Mouse (Mus musculus): ENCODE measurements at regions not wholly inside any gene's neighbourhood (a gene's known extent, or its start where the extent isn't known, plus 50 kb on each side); places are given as distances from the start of the nearest gene placed in this dataset.

GRCm38 (mm10) chr12:71538691-71539090, 229.0 kb downstream of the Dact1 start:
- ATAC-seq = no peak
- no peak overlapping the region for H3K4me3 ChIP-seq (ENCODE audit: low read depth, low read length)
- no peaks in the 10 kb centered on the region for H3K36me3 ChIP-seq (ENCODE audit: control insufficient read depth, insufficient read depth, low read length)
- 74% methylated on average over 7 of the region's 7 CpGs for WGBS
- H3K4me1 ChIP-seq (ENCODE audit: control insufficient read depth, insufficient read depth, low read length) = peaks cover 33% of the 10 kb centered on the region
- no peak overlapping the region for H3K9ac ChIP-seq (ENCODE audit: low read depth, low read length)
- H3K27me3 ChIP-seq (ENCODE audit: control insufficient read depth, insufficient read depth, low read depth, low read length) = no peaks in the 10 kb centered on the region
- no peaks in the 10 kb centered on the region for H3K9me3 ChIP-seq (replicated peaks; ENCODE audit: control insufficient read depth, low read length, poor library complexity, severe bottlenecking)
- H3K4me2 ChIP-seq (ENCODE audit: low read length) = no peak overlapping the region
- H3K27ac ChIP-seq (ENCODE audit: low read length) = no peak overlapping the region

- Histone ChIP-seq H3K27me3 (ENCODE audit: control insufficient read depth, insufficient read depth, low read depth, low read length) (no peaks in the 10 kb centered on the region), H3K9me3 (replicated peaks; ENCODE audit: control insufficient read depth, low read length, poor library complexity, severe bottlenecking) (no peaks in the 10 kb centered on the region), H3K36me3 (ENCODE audit: control insufficient read depth, insufficient read depth, low read length) (no peaks in the 10 kb centered on the region), H3K4me1 (ENCODE audit: control insufficient read depth, insufficient read depth, low read length) (peaks cover 27% of the 10 kb centered on the region), H3K4me2 (ENCODE audit: low read length) (no peak overlapping the region), H3K4me3 (ENCODE audit: low read depth, low read length) (no peak overlapping the region), H3K9ac (ENCODE audit: low read depth, low read length) (no peak overlapping the region), H3K27ac (ENCODE audit: low read length) (no peak overlapping the region)
- WGBS = 83% methylated on average over 11 of the region's 11 CpGs
- ATAC-seq = no peak
Observed at GRCm38 (mm10) chr12:71540279-71540678, 230.6 kb downstream of the Dact1 start.

GRCm38 (mm10) chr12:71541961-71542360, 232.3 kb downstream of the Dact1 start:
- Histone ChIP-seq H3K27ac (ENCODE audit: low read length) (no peak overlapping the region), H3K9me3 (replicated peaks; ENCODE audit: control insufficient read depth, low read length, poor library complexity, severe bottlenecking) (no peaks in the 10 kb centered on the region), H3K27me3 (ENCODE audit: control insufficient read depth, insufficient read depth, low read depth, low read length) (no peaks in the 10 kb centered on the region), H3K9ac (ENCODE audit: low read depth, low read length) (no peak overlapping the region), H3K36me3 (ENCODE audit: control insufficient read depth, insufficient read depth, low read length) (no peaks in the 10 kb centered on the region), H3K4me2 (ENCODE audit: low read length) (no peak overlapping the region), H3K4me3 (ENCODE audit: low read depth, low read length) (no peak overlapping the region), H3K4me1 (ENCODE audit: control insufficient read depth, insufficient read depth, low read length) (peaks cover 22% of the 10 kb centered on the region)
- no peak for ATAC-seq
- 79% methylated on average over 2 of the region's 2 CpGs for WGBS

GRCm38 (mm10) chr12:71543571-71544119, 234.0 kb downstream of the Dact1 start:
- no peak overlapping the region for H3K4me3 ChIP-seq (ENCODE audit: low read depth, low read length)
- H3K9ac ChIP-seq (ENCODE audit: low read depth, low read length) = no peak overlapping the region
- H3K9me3 ChIP-seq (replicated peaks; ENCODE audit: control insufficient read depth, low read length, poor library complexity, severe bottlenecking) = no peaks in the 10 kb centered on the region
- no peaks in the 10 kb centered on the region for H3K27me3 ChIP-seq (ENCODE audit: control insufficient read depth, insufficient read depth, low read depth, low read length)
- H3K4me2 ChIP-seq (ENCODE audit: low read length) = no peak overlapping the region
- peaks cover 22% of the 10 kb centered on the region for H3K4me1 ChIP-seq (ENCODE audit: control insufficient read depth, insufficient read depth, low read length)
- 68% methylated on average over 7 of the region's 7 CpGs for WGBS
- H3K36me3 ChIP-seq (ENCODE audit: control insufficient read depth, insufficient read depth, low read length) = no peaks in the 10 kb centered on the region
- H3K27ac ChIP-seq (ENCODE audit: low read length) = no peak overlapping the region
- ATAC-seq = no peak

GRCm38 (mm10) chr12:71544401-71545159, 234.9 kb downstream of the Dact1 start:
- H3K9ac ChIP-seq (ENCODE audit: low read depth, low read length) = no peak overlapping the region
- H3K36me3 ChIP-seq (ENCODE audit: control insufficient read depth, insufficient read depth, low read length) = no peaks in the 10 kb centered on the region
- ATAC-seq = no peak
- H3K4me1 ChIP-seq (ENCODE audit: control insufficient read depth, insufficient read depth, low read length) = peaks cover 24% of the 10 kb centered on the region
- no peaks in the 10 kb centered on the region for H3K9me3 ChIP-seq (replicated peaks; ENCODE audit: control insufficient read depth, low read length, poor library complexity, severe bottlenecking)
- H3K4me2 ChIP-seq (ENCODE audit: low read length) = no peak overlapping the region
- H3K27me3 ChIP-seq (ENCODE audit: control insufficient read depth, insufficient read depth, low read depth, low read length) = no peaks in the 10 kb centered on the region
- no peak overlapping the region for H3K27ac ChIP-seq (ENCODE audit: low read length)
- no peak overlapping the region for H3K4me3 ChIP-seq (ENCODE audit: low read depth, low read length)
- 76% methylated on average over 8 of the region's 8 CpGs for WGBS

- WGBS = 89% methylated on average over 9 of the region's 9 CpGs
Observed at GRCm38 (mm10) chr12:71546523-71547265, 237.0 kb downstream of the Dact1 start.

GRCm38 (mm10) chr12:71549336-71549735, 239.7 kb downstream of the Dact1 start:
- Histone ChIP-seq H3K27ac (ENCODE audit: low read length) (no peak overlapping the region), H3K4me1 (ENCODE audit: control insufficient read depth, insufficient read depth, low read length) (peaks cover 10% of the 10 kb centered on the region), H3K4me2 (ENCODE audit: low read length) (no peak overlapping the region), H3K9me3 (replicated peaks; ENCODE audit: control insufficient read depth, low read length, poor library complexity, severe bottlenecking) (no peaks in the 10 kb centered on the region), H3K27me3 (ENCODE audit: control insufficient read depth, insufficient read depth, low read depth, low read length) (no peaks in the 10 kb centered on the region), H3K9ac (ENCODE audit: low read depth, low read length) (no peak overlapping the region), H3K4me3 (ENCODE audit: low read depth, low read length) (no peak overlapping the region), H3K36me3 (ENCODE audit: control insufficient read depth, insufficient read depth, low read length) (no peaks in the 10 kb centered on the region)
- WGBS = 52% methylated on average over 6 of the region's 6 CpGs
- no peak for ATAC-seq

More at GRCm38 (mm10) chr12:71546523-71547265, 237.0 kb downstream of the Dact1 start:
- Histone ChIP-seq H3K9me3 (replicated peaks; ENCODE audit: control insufficient read depth, low read length, poor library complexity, severe bottlenecking) (no peaks in the 10 kb centered on the region), H3K27ac (ENCODE audit: low read length) (no peak overlapping the region), H3K4me2 (ENCODE audit: low read length) (no peak overlapping the region), H3K27me3 (ENCODE audit: control insufficient read depth, insufficient read depth, low read depth, low read length) (no peaks in the 10 kb centered on the region), H3K4me1 (ENCODE audit: control insufficient read depth, insufficient read depth, low read length) (peaks cover 24% of the 10 kb centered on the region), H3K36me3 (ENCODE audit: control insufficient read depth, insufficient read depth, low read length) (no peaks in the 10 kb centered on the region), H3K9ac (ENCODE audit: low read depth, low read length) (no peak overlapping the region), H3K4me3 (ENCODE audit: low read depth, low read length) (no peak overlapping the region)
- no peak for ATAC-seq

GRCm38 (mm10) chr12:71554212-71554611, 244.5 kb downstream of the Dact1 start:
- H3K27me3 ChIP-seq (ENCODE audit: control insufficient read depth, insufficient read depth, low read depth, low read length) = no peaks in the 10 kb centered on the region
- no peak for ATAC-seq
- no peak overlapping the region for H3K27ac ChIP-seq (ENCODE audit: low read length)
- no peak overlapping the region for H3K4me3 ChIP-seq (ENCODE audit: low read depth, low read length)
- no peak overlapping the region for H3K4me2 ChIP-seq (ENCODE audit: low read length)
- no peaks in the 10 kb centered on the region for H3K9me3 ChIP-seq (replicated peaks; ENCODE audit: control insufficient read depth, low read length, poor library complexity, severe bottlenecking)
- H3K4me1 ChIP-seq (ENCODE audit: control insufficient read depth, insufficient read depth, low read length) = peaks cover under 1% of the 10 kb centered on the region; the same call in 1 of the 2 replicates
- no peak overlapping the region for H3K9ac ChIP-seq (ENCODE audit: low read depth, low read length)
- 53% methylated on average over 2 of the region's 2 CpGs for WGBS
- H3K36me3 ChIP-seq (ENCODE audit: control insufficient read depth, insufficient read depth, low read length) = no peaks in the 10 kb centered on the region

GRCm38 (mm10) chr12:71561259-71561658, 251.6 kb downstream of the Dact1 start:
- Histone ChIP-seq H3K9me3 (replicated peaks; ENCODE audit: control insufficient read depth, low read length, poor library complexity, severe bottlenecking) (no peaks in the 10 kb centered on the region), H3K9ac (ENCODE audit: low read depth, low read length) (no peak overlapping the region), H3K4me1 (ENCODE audit: control insufficient read depth, insufficient read depth, low read length) (peaks cover 9% of the 10 kb centered on the region; the same call in 1 of the 2 replicates), H3K27ac (ENCODE audit: low read length) (no peak overlapping the region), H3K36me3 (ENCODE audit: control insufficient read depth, insufficient read depth, low read length) (no peaks in the 10 kb centered on the region), H3K27me3 (ENCODE audit: control insufficient read depth, insufficient read depth, low read depth, low read length) (no peaks in the 10 kb centered on the region), H3K4me2 (ENCODE audit: low read length) (no peak overlapping the region), H3K4me3 (ENCODE audit: low read depth, low read length) (no peak overlapping the region)
- 46% methylated on average over 7 of the region's 7 CpGs for WGBS
- no peak for ATAC-seq
